Mouse (Mus musculus): ENCODE data around the gene Acer1.

Gene Acer1

DNA sequence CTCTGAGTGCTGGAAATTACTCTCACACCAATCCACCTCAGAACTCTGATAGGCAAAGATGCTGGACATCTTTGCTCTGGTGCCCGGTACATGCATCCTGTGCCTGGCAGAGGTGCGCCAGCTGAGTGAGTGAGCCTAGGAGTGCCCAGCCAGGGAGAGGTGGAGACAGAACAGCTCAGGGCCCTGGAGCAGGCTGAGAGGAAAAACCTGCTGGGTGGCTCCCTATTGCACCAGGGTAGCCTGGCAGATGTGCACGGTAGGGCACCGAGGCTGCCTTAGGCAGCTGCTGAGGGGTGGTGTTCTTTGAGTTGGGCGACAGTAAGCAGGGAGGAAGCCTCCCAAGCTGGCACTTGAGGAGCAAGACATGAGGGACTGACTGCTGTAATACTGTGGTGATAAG is at the start of gene Acer1:
Acer1 (minus strand) TSS at position 114 of the 400 bp plus-strand sequence.
- no peak for DNase-seq (ENCODE audit: low read depth in 1 of 2, low spot score in 2 of 2)

DNA sequence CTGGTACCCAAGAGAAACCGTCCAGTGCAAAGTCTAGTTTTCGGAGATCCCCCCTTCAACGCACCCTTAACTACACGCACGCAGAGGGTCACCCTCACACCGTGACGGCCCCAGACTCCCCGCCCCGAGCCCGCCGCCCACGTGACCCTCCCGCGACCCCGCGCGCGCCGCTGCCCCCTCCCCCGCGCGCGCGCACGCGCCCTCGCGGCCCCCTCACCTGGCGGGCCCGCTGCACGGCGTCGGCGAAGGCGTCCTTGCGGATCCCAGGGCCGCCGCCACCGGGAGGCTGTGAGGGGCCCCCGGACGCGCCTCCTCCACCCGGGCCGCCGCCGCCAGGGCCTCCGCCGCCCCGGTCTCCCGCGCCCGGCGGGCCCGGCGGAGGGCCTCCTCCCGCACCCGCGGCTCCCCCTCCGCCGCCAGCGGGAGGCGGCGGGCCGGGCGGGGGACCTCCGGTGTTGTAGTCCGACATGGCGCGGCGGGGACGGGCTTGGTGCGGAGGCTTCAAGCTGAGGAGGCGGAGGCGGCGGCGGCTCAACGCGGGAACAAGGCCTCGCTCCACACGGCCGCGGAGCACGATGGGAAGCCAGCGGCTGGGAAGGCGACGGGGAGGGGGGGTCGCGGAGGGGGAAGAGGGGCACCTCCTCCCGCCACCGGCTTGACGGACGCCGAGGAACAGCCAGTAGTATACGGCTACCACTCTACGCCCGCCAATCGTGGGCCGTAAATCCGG is 49.2 kb upstream of the Acer1 start, which contains the start of gene Khsrp:
Khsrp (minus strand) TSS at position 592 of the 730 bp plus-strand sequence.
- DNase-seq (ENCODE audit: low read depth in 1 of 2, low spot score in 2 of 2): no peak

DNA sequence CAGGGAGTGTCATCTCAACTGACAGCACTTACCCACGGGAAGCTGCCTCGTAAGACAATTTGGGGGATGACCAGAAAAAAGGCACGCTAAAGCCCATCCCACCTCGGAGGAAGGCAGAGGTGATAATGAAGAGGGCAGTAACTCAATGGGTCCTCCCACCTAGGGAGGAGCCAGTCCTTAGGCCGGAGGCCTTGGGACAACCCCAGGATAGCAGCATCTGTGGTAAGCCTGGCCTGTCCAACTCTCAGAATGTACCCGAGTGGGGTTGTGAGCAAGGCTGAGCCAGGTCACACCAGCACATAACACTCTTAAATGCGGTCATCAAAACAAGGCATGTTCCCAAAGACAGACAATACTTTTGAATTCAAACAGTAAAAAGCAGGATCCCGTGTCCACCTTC is 47.8 kb upstream of the Acer1 start:
- no peak for DNase-seq (ENCODE audit: low read depth in 1 of 2, low spot score in 2 of 2)

DNA sequence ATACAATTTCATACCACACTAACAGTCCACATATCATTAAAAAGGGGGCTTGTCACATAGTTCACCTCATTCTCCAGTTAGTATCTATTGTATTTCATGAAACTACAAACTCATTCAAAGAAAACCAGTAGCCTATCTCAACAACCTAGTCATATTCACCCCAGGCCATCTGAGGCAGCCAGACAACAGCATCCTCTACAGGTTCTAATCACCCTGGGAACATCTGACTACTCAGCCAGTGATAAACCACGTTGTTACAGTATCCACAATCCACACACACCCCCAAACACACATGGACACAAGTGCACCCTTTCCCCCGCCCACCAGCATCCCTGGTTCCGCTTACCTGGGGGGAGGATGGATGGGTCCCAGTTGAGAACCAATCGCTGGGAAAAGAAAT is 45.5 kb upstream of the Acer1 start:
- DNase-seq (ENCODE audit: low read depth in 1 of 2, low spot score in 2 of 2): no peak

DNA sequence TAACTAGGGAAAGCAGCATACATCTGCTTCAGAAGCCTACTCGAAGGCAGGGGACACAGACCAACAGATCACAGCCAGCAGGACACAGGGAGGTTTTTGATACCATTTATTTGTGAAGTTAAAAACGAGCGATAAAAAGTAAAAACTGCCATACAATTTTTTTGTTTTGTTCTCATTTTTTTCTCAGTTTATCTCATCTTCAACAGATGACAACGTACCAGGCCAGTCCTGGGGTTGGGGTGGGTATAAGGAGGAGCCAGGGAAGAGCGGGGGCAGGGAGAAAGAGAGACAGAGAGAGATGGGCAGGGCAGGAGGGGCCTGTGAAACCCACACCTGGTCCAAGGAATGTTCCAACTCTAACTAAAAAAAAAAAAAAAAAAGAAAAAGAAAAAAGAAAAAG is 39.0 kb upstream of the Acer1 start:
- no peak for DNase-seq (ENCODE audit: low read depth in 1 of 2, low spot score in 2 of 2)

DNA sequence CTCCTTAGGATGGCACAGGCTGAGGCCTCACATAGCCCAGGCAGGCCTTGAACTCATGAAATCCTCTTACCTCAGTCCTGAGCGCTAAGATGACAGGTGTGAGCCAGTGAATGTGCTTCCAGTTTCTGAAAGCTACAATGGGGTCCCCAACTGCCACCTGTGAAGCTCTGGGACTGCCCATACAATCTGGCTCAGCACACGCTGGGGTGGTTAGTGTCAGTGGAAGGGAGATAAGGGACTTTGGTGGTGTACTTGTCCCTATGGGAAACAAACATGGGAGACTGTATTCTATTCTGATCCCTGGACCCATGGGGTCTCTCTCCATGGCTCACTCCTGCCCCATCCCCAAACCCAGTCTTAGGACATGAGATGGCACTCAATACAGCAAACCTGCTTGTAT is 37.8 kb upstream of the Acer1 start:
- DNase-seq (ENCODE audit: low read depth in 1 of 2, low spot score in 2 of 2): no peak

DNA sequence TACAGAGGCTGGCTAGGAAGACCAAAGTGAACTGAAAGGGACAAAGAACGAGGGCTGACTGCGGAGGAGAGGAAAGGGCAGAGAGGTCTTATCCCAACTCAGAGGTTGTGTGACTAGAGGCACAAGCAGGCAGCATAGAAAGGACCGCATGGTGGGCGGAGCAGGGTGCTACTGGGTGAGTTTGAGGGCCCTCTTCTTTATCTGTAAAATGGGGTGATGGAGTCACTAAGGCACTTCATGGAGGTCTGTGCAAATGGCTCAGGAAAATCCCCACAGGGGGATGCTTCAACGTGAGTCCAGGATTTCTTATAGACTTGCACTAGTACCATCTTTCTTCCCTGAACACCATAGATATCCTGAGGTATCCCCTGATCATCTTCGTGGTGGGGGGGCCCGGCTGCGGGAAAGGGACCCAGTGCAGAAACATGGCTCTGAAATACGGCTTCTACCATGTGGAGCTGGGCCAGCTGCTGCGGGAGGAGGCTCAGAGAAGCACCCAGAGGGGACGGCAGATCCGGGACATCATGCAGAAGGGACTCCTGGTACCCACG is 30.4 kb upstream of the Acer1 start:
- no peak for DNase-seq (ENCODE audit: low read depth in 1 of 2, low spot score in 2 of 2)

DNA sequence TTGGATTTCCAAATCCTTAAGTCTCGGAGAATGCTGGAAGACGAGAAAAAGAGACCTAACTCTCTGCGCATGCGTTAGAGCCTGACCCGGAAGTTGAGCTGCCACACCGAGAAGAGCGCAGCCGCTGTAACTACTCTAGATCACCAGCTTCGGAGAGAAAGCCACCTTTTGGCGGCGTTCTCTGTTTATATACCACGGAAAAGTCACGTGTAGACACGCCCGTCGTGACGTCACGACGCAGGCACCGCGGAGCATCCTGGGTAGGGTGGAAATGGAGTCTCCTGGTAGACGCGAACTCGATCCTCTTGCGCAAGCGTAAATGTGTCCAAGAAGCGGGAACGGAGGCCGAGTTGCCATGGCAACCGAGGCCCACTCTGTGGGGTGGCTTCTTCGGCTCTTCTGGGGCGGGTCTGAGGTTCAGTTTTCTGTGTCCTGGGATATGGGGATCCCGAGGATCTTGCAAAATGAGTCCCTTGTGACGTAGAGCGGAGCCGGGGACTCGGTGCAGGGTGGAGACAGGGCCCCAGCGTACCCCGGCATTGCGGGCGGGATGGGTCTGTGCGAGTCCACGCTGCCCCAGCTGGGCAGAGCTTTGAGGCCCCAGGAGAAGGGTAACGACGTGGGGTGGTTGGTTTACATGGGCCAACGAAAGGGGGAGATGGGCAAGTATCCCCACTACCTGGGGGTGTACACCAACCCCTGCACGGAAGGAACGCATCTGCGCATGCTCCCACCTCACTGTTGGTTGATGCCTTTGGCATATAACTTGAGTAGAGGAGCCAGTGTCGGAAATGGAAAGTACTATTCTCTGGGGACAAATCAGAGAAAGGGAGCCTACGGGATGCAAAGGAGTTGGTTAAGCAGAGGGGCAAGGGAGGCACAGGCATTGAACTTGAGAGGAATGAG is 29.6 kb upstream of the Acer1 start, which contains the start of the genes Gtf2f1 and Gm17949:
Gtf2f1 (minus strand) TSS at position 53 of the 906 bp plus-strand sequence.
Gm17949 (plus strand) TSS at position 234 of the 906 bp plus-strand sequence.
- peak; percentile 85 to 89 for DNase-seq (ENCODE audit: low read depth in 1 of 2, low spot score in 2 of 2)

DNA sequence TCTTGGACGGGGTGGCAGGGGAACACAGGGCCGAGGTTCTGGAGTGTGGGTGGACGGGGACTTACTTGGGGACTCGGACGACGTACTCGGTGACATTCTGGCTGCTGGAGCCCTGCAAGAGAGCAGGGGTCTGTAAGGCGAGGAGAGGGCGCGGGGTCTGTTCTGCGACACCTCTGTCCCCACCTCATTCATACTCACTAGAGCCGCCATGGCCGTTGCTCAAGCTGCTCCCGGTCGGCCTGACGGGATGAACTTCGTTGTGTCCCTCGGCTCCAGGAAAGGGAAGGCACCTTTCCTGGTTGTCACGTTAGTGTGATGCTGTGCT is 28.9 kb upstream of the Acer1 start:
- no peak for DNase-seq (ENCODE audit: low read depth in 1 of 2, low spot score in 2 of 2)

DNA sequence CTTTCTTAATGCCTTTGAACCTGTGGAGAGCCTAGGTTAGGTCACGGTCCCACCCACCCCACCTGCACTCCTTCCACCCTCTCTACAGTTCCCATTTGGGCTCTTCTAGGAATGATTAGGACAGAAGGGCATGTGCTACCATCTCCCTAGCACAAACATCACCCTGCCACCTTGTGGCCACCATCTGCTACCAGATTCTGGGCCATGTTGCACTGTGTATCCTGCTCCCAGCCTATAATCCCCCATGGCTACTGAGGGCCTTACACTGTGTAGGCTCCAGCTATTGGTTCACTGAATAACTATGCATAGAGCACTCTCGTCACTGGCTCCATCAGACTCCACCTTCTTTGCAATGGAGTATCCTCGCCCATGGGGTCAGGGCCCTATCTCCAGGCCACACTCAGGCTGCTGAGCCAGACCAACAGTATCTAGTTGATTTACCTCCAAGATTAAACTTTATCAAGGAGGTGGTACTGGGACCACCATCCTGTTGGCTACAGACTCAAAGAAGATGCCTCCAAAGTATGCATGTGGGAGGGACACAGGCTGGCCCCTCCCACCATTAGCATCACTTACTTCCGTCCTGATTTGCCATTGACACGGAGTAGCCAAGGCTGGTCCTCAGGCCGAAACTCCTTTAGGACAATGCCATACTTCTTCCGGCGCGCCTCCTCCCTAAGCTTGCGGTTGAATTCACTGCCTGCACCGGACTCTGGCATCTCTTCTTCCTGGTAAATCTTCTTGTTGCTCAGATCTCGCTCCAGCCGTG is 25.4 kb upstream of the Acer1 start:
- DNase-seq (ENCODE audit: low read depth in 1 of 2, low spot score in 2 of 2): no peak

DNA sequence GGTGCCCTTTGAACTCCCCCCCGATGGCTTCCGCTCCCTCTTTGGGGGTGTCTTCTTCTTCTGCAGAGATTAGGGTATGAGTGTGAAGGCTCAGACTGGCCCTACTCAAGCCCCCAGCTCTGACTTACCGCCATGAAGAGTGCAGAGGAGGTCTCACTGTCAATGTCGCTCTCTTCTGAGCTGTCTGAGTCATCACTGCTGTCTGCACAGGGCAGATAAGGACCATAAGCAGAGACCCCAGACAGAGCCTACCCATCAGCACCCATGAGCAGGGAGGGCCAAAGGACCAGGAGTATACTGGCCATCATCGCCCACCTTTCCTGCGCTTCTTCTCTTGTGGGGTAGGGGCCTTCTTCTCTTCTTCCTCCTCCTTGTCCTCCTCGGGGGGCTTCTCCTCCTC is 22.1 kb upstream of the Acer1 start:
- no peak for DNase-seq (ENCODE audit: low read depth in 1 of 2, low spot score in 2 of 2)

DNA sequence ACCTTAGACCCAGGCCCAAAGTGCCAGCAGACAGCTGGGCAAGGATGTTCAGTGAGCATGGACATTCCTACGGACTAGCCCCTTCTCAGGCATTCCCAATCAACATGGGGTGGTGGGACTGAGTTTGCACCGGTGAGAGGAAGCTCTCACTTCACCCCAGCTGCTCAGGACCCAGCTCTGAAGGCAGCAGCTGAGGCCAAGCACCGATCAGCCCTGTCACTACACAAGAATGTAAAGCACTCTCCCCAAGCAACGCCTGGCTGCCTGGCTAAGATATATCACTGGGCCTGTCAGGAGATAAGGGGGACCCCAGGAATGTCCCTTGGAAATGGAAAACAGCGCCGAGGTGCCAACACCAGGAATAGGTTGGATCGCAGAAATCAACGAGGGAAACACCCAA is 19.3 kb upstream of the Acer1 start:
- no peak for DNase-seq (ENCODE audit: low read depth in 1 of 2, low spot score in 2 of 2)

DNA sequence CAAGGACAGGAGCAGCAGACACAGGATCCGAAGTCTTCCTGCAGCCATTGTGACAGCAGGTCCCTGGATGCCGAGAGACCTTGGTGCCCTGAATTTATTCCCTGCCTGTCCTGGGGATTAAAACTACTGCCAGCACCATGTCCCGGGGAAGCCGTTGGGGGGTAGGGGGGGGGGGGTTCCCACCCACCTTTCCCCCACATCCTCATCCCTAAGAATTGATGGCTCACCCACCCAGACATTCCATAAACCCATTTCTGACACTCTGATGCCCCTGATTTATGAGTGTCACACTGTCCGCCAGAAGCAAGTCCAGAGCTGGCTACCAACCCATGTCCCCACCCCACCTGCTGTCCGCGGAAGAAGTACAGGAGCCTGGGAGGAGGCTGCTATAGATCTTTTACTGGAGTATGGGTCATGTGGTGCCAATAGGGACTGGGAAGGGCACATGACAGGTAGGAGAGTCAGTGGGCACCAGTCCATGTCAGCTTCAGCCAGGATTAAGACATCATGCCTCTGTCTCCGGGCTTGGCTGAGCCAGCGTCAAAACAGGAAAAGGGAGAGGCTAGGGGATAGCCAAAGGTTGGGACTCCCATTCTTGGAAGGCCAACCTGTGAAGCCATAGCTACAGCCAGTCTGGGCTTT is 18.2 kb upstream of the Acer1 start, which contains the start of gene Pspn:
Pspn (minus strand) TSS at position 51 of the 642 bp plus-strand sequence.
- DNase-seq (ENCODE audit: low read depth in 1 of 2, low spot score in 2 of 2): no peak

DNA sequence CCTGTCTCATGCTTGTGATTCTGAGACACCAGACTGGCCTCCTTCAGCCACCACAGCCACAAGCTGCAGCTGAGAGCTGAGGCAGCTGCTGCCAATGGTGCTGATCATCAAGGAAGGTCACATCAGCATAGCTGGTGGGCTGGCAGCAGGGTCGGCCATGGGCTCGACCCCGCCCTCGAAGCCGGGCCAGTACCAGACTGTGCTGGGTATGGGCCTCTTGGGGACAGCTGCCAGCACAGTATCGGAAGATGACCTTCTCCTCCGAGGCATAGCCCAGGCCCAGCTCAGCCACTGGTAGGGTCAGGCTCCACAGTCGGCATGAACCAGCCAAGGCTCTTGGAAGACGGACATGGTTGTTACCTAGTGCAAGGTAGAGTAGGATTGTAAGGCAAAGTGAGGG is 17.5 kb upstream of the Acer1 start:
- no peak for DNase-seq (ENCODE audit: low read depth in 1 of 2, low spot score in 2 of 2)

DNA sequence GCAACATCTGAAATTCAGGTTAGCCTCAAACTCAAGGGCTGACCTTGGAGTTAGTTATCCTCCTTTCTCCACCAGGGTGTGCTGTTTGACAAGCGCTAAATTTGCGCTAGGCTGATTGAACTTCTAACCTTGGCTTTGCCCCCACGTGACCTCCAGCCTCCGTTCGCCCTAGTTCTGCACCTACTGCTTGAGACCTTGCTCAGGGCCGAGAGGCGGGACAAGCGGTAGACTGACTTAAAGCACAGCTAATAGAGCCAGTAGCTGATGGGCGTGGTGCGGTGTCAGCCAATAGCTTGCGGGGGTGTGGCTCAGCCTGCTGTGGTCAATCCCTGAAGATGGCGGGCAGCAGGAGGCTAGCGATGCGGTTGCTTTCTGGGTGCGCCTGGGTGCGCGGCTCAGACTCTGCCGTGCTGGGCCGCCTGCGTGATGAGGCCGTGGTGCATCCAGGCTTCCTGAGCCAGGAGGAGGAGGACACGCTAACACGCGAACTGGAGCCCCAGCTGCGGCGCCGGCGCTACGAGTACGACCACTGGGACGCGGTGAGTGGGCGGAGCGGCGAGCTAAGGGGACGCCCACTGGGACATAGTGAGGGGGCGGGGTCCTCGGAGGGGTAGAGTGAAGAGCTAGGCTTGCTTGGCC is 15.2 kb upstream of the Acer1 start, which contains the start of gene Alkbh7:
Alkbh7 (plus strand) TSS at position 311 of the 639 bp plus-strand sequence.
- peak; percentile 92 to 97 for DNase-seq (ENCODE audit: low read depth in 1 of 2, low spot score in 2 of 2)

DNA sequence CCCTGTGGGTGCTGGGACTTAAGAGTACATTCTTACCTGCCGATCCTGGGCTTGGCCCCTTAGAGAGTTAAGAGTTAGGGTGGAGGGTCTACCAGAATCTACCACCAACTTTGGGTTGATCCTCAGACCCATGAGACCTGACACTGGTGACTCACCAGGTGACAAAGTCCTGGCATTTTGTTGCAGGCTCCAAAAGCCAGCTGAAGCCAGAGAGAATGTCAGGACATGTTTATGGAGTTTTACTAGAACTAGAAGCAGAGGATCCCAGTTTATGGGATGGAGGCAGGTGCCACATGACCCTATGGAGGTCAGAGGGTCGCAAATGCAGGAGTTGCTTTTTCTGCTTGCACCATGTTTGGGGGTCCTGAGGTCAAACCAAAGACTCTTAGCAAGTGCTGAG is 14.6 kb upstream of the Acer1 start:
- DNase-seq (ENCODE audit: low read depth in 1 of 2, low spot score in 2 of 2): no peak

DNA sequence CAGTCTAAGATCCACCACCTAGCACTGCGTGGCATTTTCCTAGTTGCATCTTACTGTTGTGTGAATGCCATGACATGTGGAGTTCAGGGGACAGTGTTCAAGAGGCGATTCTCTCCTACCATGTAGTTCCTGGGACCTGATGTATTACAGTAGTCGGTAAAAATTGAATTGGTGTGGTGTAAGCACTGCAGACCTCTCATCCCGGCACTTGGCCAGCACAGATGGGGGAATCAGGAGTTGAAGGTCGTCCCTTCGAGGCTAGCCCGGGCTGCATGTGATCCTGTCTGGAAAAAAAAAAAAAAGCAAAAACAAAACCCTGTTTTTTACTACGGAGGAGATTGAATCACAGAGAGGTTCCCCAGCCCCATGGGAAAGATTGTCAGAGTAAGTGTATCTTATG is 13.1 kb upstream of the Acer1 start:
- no peak for DNase-seq (ENCODE audit: low read depth in 1 of 2, low spot score in 2 of 2)

DNA sequence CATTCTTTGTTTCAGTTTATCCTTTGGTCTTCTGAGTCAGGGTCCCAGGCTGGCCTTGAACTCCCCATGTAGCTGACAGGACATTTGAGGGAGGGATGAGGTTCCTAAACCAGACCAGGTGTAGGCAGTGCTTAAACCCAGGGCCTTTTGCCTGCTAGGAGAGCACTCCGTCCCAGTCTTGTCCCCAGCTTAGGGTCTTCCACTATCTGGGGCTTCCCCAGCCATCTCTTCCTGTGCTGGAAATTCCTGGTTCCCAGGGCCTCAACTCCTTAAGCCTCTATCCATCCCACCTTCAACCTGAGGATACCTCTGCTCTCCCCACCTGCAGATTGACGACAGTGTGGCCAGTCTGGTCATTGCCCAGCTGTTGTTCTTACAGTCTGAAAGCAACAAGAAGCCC is 9.0 kb upstream of the Acer1 start:
- DNase-seq (ENCODE audit: low read depth in 1 of 2, low spot score in 2 of 2): no peak

DNA sequence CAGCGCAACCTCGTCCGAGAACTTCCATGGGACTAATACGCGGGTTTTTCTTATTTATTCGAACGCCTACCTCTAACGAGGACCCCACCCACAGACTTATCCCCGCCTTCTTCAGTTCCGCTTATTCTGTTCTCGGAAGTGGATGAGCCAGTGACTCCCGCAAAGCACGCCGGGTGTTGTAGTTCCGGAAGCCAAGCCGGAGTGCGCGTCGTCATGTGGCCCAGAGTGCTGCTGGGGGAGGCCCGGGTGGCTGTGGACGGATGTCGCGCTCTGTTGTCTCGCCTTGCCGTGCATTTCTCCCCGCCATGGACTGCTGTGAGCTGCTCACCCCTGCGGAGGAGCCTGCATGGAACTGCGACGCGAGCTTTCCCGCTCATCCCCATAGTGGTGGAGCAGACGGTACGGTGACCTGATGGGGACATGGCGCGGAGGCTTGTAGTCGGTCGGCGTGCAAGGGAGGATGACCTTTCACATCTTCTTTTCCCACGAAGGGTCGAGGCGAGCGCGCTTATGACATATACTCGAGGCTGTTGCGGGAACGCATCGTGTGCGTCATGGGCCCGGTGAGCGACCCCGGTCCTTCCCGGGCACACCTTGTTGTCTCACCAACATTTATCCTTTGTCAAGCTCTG is 8.3 kb upstream of the Acer1 start, which contains the start of gene Clpp:
Clpp (plus strand) TSS at position 191 of the 632 bp plus-strand sequence.
- DNase-seq (ENCODE audit: low read depth in 1 of 2, low spot score in 2 of 2): peak; percentile 87 to 91
